Mouse (Mus musculus): ENCODE data around the gene Olfr1389. TPM values are rescaled to one million over a fixed set of nuclear protein-coding genes. Genes with fewer than 3 reads are reported as not detected.
"Not testable (repeated sequence)": the region's sequence is repeated elsewhere in the genome, so short reads cannot be mapped to it uniquely, and the experiment has no call there.

Olfr1389 gene
- polyA plus RNA-seq (2015; fragmentation: Nextera tagmentation; extraction: Ambion mirVana): not detected in 2 replicates

- Histone ChIP-seq H3K4me1 (no peaks in the 10 kb centered on the region), H3K27me3 (no peaks in the 10 kb centered on the region), H3K9me3 (replicated peaks) (no peaks in the 10 kb centered on the region), H3K36me3 (no peaks in the 10 kb centered on the region), H3K27ac (no peak within 1 kb of the TSS), H3K4me3 (replicated peaks) (no peak within 1 kb of the TSS), H3K9ac (no peak within 1 kb of the TSS), H3K4me2 (no peak within 1 kb of the TSS)
- ATAC-seq (replicated peaks; ENCODE audit: low FRiP score): no peak
- 95% methylated on average over 2 of the region's 2 CpGs for WGBS
Measured at GRCm38 (mm10) chr11:49422767-49423166, at the start of gene Olfr1389. Gene Olfr1389, plus strand, starts transcription at chr11:49423067.

- Histone ChIP-seq H3K4me1 (no peaks in the 10 kb centered on the region), H3K4me2 (no peak overlapping the region), H3K27me3 (no peaks in the 10 kb centered on the region), H3K4me3 (replicated peaks) (no peak overlapping the region), H3K27ac (no peak overlapping the region), H3K9me3 (replicated peaks) (no peaks in the 10 kb centered on the region), H3K36me3 (no peaks in the 10 kb centered on the region), H3K9ac (no peak overlapping the region)
- no peak for ATAC-seq (replicated peaks; ENCODE audit: low FRiP score)
Measured at GRCm38 (mm10) chr11:49383133-49383532, 39.7 kb upstream of the Olfr1389 start.

GRCm38 (mm10) chr11:49386118-49386517, 36.7 kb upstream of the Olfr1389 start:
- not testable (repeated sequence) for H3K4me2 ChIP-seq; ATAC-seq (replicated peaks; ENCODE audit: low FRiP score); H3K27ac ChIP-seq; H3K4me1 ChIP-seq; H3K9ac ChIP-seq; H3K4me3 ChIP-seq (replicated peaks); H3K36me3 ChIP-seq; H3K27me3 ChIP-seq; H3K9me3 ChIP-seq (replicated peaks)
- WGBS: 92% methylated on average over 7 of the region's 7 CpGs

GRCm38 (mm10) chr11:49392707-49393106, 30.2 kb upstream of the Olfr1389 start:
- H3K4me2 ChIP-seq; ATAC-seq (replicated peaks; ENCODE audit: low FRiP score); H3K4me1 ChIP-seq; H3K9ac ChIP-seq; H3K36me3 ChIP-seq; H3K27me3 ChIP-seq; H3K9me3 ChIP-seq (replicated peaks); H3K27ac ChIP-seq; H3K4me3 ChIP-seq (replicated peaks): not testable (repeated sequence)
- 89% methylated on average over 1 of the region's 1 CpGs for WGBS

- Histone ChIP-seq H3K9ac (no peak overlapping the region), H3K9me3 (replicated peaks) (no peaks in the 10 kb centered on the region), H3K27ac (no peak overlapping the region), H3K4me2 (no peak overlapping the region), H3K4me1 (no peaks in the 10 kb centered on the region), H3K4me3 (replicated peaks) (no peak overlapping the region), H3K36me3 (no peaks in the 10 kb centered on the region), H3K27me3 (no peaks in the 10 kb centered on the region)
- no peak for ATAC-seq (replicated peaks; ENCODE audit: low FRiP score)
- 75% methylated on average over 3 of the region's 3 CpGs for WGBS
Measured at GRCm38 (mm10) chr11:49406784-49407183, 16.1 kb upstream of the Olfr1389 start.

GRCm38 (mm10) chr11:49410540-49410939, 12.3 kb upstream of the Olfr1389 start:
- 34% methylated on average over 1 of the region's 1 CpGs for WGBS
- Histone ChIP-seq H3K36me3 (no peaks in the 10 kb centered on the region), H3K4me2 (no peak overlapping the region), H3K4me1 (no peaks in the 10 kb centered on the region), H3K9ac (no peak overlapping the region), H3K27me3 (no peaks in the 10 kb centered on the region), H3K4me3 (replicated peaks) (no peak overlapping the region), H3K27ac (no peak overlapping the region), H3K9me3 (replicated peaks) (no peaks in the 10 kb centered on the region)
- ATAC-seq (replicated peaks; ENCODE audit: low FRiP score): no peak

- H3K36me3 ChIP-seq: no peaks in the 10 kb centered on the region
- H3K27me3 ChIP-seq: no peaks in the 10 kb centered on the region
- H3K4me1 ChIP-seq: no peaks in the 10 kb centered on the region
- no peak overlapping the region for H3K9ac ChIP-seq
- 93% methylated on average over 1 of the region's 1 CpGs for WGBS
- ATAC-seq (replicated peaks; ENCODE audit: low FRiP score): no peak
- H3K4me2 ChIP-seq: no peak overlapping the region
- no peaks in the 10 kb centered on the region for H3K9me3 ChIP-seq (replicated peaks)
- no peak overlapping the region for H3K27ac ChIP-seq
- H3K4me3 ChIP-seq (replicated peaks): no peak overlapping the region
Measured at GRCm38 (mm10) chr11:49425257-49425927, 2.5 kb downstream of the Olfr1389 start.

GRCm38 (mm10) chr11:49429641-49430040, 6.8 kb downstream of the Olfr1389 start:
- H3K9ac ChIP-seq: no peak overlapping the region
- H3K4me2 ChIP-seq: no peak overlapping the region
- WGBS: 88% methylated on average over 2 of the region's 2 CpGs
- no peak overlapping the region for H3K27ac ChIP-seq
- H3K4me1 ChIP-seq: no peaks in the 10 kb centered on the region
- H3K27me3 ChIP-seq: no peaks in the 10 kb centered on the region
- no peak for ATAC-seq (replicated peaks; ENCODE audit: low FRiP score)
- H3K36me3 ChIP-seq: no peaks in the 10 kb centered on the region
- H3K4me3 ChIP-seq (replicated peaks): no peak overlapping the region
- no peaks in the 10 kb centered on the region for H3K9me3 ChIP-seq (replicated peaks)

- Histone ChIP-seq H3K27ac (no peak within 1 kb of the TSS), H3K27me3 (no peaks in the 10 kb centered on the region), H3K36me3 (no peaks in the 10 kb centered on the region), H3K9ac (no peak within 1 kb of the TSS), H3K4me2 (no peak within 1 kb of the TSS), H3K4me3 (replicated peaks) (no peak within 1 kb of the TSS), H3K9me3 (replicated peaks) (no peaks in the 10 kb centered on the region), H3K4me1 (no peaks in the 10 kb centered on the region)
- ATAC-seq (replicated peaks; ENCODE audit: low FRiP score): no peak
- 66% methylated on average over 3 of the region's 3 CpGs for WGBS
Measured at GRCm38 (mm10) chr11:49436411-49436810, 13.5 kb downstream of the Olfr1389 start, which contains the start of gene Olfr1388. Gene Olfr1388, plus strand, starts transcription at chr11:49436624.

GRCm38 (mm10) chr11:49455043-49455442, 32.2 kb downstream of the Olfr1389 start, which contains the start of gene Olfr1387:
Gene Olfr1387, plus strand, starts transcription at chr11:49455343.
- H3K9me3 ChIP-seq (replicated peaks): no peaks in the 10 kb centered on the region
- ATAC-seq (replicated peaks; ENCODE audit: low FRiP score): no peak
- WGBS: 84% methylated on average over 1 of the region's 1 CpGs
- no peak within 1 kb of the TSS for H3K9ac ChIP-seq
- H3K36me3 ChIP-seq: no peaks in the 10 kb centered on the region
- H3K27ac ChIP-seq: no peak within 1 kb of the TSS
- no peak within 1 kb of the TSS for H3K4me3 ChIP-seq (replicated peaks)
- H3K4me2 ChIP-seq: no peak within 1 kb of the TSS
- no peaks in the 10 kb centered on the region for H3K4me1 ChIP-seq
- no peaks in the 10 kb centered on the region for H3K27me3 ChIP-seq

- H3K27ac ChIP-seq; H3K4me3 ChIP-seq (replicated peaks); H3K27me3 ChIP-seq; H3K4me2 ChIP-seq; H3K9ac ChIP-seq; H3K4me1 ChIP-seq; H3K36me3 ChIP-seq; H3K9me3 ChIP-seq (replicated peaks); ATAC-seq (replicated peaks; ENCODE audit: low FRiP score): not testable (repeated sequence)
- WGBS: 88% methylated on average over 3 of the region's 3 CpGs
Measured at GRCm38 (mm10) chr11:49464746-49465145, 41.9 kb downstream of the Olfr1389 start, which contains the start of gene Olfr1386. Gene Olfr1386, plus strand, starts transcription at chr11:49465046.

Data from kidney, embryonic 15.5 days (tissue).